Mouse (Mus musculus) kidney, embryonic 14.5 days (tissue): ENCODE measurements around the gene Mtus2. TPM values are rescaled to one million over a fixed set of nuclear protein-coding genes. Genes with fewer than 3 reads are reported as not detected.

Source experiments
- ATAC-seq: fragments of 200-750 bp; cut with Nextera tagmentation; 2 replicates; pipeline ENCODE4 v1.8.0; 2017; ENCODE audit warnings: moderate number of reproducible peaks, mild to moderate bottlenecking, moderate TSS enrichment, moderate library complexity; ENCODE audit not compliant: low FRiP score, low TSS enrichment
- H3K27ac ChIP-seq: fragments of 300-500 bp; sonication (generic); 2 replicates; pipeline ENCODE4 v1.5.1; 2014; ENCODE audit warnings: low read depth, mild to moderate bottlenecking, low read length, moderate library complexity, mixed read lengths
- H3K27me3 ChIP-seq: fragments of 300-500 bp; sonication (generic); 2 replicates; pipeline ENCODE4 v1.6.1; 2014; ENCODE audit warnings: mild to moderate bottlenecking, low read length; ENCODE audit not compliant: control insufficient read depth, insufficient read depth
- H3K36me3 ChIP-seq: fragments of 300-500 bp; sonication (generic); 2 replicates; pipeline ENCODE4 v1.6.1; 2014; ENCODE audit warnings: low read length, mixed read lengths; ENCODE audit not compliant: control insufficient read depth, insufficient read depth
- H3K4me1 ChIP-seq: fragments of 300-500 bp; sonication (generic); 2 replicates; pipeline ENCODE4 v1.6.1; 2014; ENCODE audit warnings: low read length, mixed read lengths; ENCODE audit not compliant: control insufficient read depth, insufficient read depth
- H3K4me2 ChIP-seq: fragments of 300-500 bp; sonication (generic); replicated peaks from 2 replicates; pipeline ENCODE4 v1.6.1; 2014; ENCODE audit warnings: low read depth, mild to moderate bottlenecking, low read length
- H3K4me3 ChIP-seq: fragments of 300-500 bp; sonication (generic); 2 replicates; pipeline ENCODE4 v1.5.1; 2014; ENCODE audit warnings: mild to moderate bottlenecking, low read length
- H3K9ac ChIP-seq: fragments of 300-500 bp; sonication (generic); 2 replicates; pipeline ENCODE4 v1.6.1; 2014; ENCODE audit warnings: low read depth, mild to moderate bottlenecking, low read length, moderate library complexity
- H3K9me3 ChIP-seq: fragments of 300-500 bp; sonication (generic); 2 replicates; pipeline ENCODE4 v1.6.1; 2016; ENCODE audit warnings: low read length; ENCODE audit not compliant: control insufficient read depth
- WGBS: fragments of 180-500 bp; shearing (Covaris S2); extraction: QIAGEN DNeasy Blood & Tissue Kit; methylation state at CpG from one replicate; pipeline ENCODE4 v1.1.7; 2014; 5-methylcytosine and 5-hydroxymethylcytosine counted together
- polyA plus RNA-seq: library from polyadenylated mRNA; unstranded; fragments of >200 nt; fragmentation: Nextera tagmentation; extraction: Ambion mirVana; gene quantifications from 2 replicates; pipeline ENCODE4 v1.2.1, GENCODE M21; 2014

The Mtus2 gene
- polyA plus RNA-seq, 1 experiment from 2014 or later: 2.3 TPM

- no peaks in the 10 kb centered on the region for H3K9me3 ChIP-seq
- ATAC-seq: no peak
- H3K4me1 ChIP-seq: no peaks in the 10 kb centered on the region
- 53% methylated on average over 15 of the region's 15 CpGs for WGBS
- H3K4me3 ChIP-seq: no peak overlapping the region
- H3K9ac ChIP-seq: no peak overlapping the region
- no peak overlapping the region for H3K27ac ChIP-seq
- no peaks in the 10 kb centered on the region for H3K27me3 ChIP-seq
- H3K36me3 ChIP-seq: peaks cover 7% of the 10 kb centered on the region; the same call in 1 of the 2 replicates
- no peak overlapping the region for H3K4me2 ChIP-seq
These were observed 392.3 kb downstream of the Mtus2 start for GRCm38 (mm10) chr5:148349327-148350011.

DNA sequence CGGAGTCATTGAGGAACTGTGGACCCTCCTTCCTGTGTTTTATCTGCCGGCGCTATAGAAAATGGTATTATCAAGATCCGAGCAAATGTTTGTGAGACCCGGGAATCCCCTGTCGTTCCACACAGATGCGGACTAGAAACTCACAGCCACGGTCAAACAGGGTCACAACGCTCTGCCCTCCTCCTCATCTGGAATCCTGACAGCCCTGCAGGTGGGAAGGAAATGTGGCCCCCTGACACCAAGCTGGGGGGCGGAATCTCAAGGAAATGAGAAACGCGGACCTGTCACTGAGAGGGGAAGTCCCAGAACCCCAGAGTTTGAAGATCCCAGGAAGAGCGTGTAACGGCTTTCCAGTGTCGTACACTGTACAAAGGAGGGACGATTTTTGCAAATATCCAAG, 396.3 kb downstream of the Mtus2 start:
- H3K9ac ChIP-seq: no peak overlapping the region
- 69% methylated on average over 16 of the region's 16 CpGs for WGBS
- no peaks in the 10 kb centered on the region for H3K9me3 ChIP-seq
- H3K4me2 ChIP-seq: no peak overlapping the region
- no peak for ATAC-seq
- H3K4me1 ChIP-seq: no peaks in the 10 kb centered on the region
- H3K27ac ChIP-seq: no peak overlapping the region
- H3K27me3 ChIP-seq: no peaks in the 10 kb centered on the region
- H3K4me3 ChIP-seq: no peak overlapping the region
- H3K36me3 ChIP-seq: no peaks in the 10 kb centered on the region

GRCm38 (mm10) chr5:148354536-148354935, 397.4 kb downstream of the Mtus2 start:
- no peak overlapping the region for H3K9ac ChIP-seq
- no peak overlapping the region for H3K4me3 ChIP-seq
- H3K4me2 ChIP-seq: no peak overlapping the region
- no peaks in the 10 kb centered on the region for H3K36me3 ChIP-seq
- H3K27ac ChIP-seq: no peak overlapping the region; the same call in 1 of the 2 replicates
- no peaks in the 10 kb centered on the region for H3K27me3 ChIP-seq
- WGBS: 33% methylated on average over 8 of the region's 8 CpGs
- no peaks in the 10 kb centered on the region for H3K4me1 ChIP-seq
- no peak for ATAC-seq
- H3K9me3 ChIP-seq: no peaks in the 10 kb centered on the region

GRCm38 (mm10) chr5:148355822-148356221, 398.7 kb downstream of the Mtus2 start:
- WGBS: 91% methylated on average over 3 of the region's 3 CpGs
- H3K4me3 ChIP-seq: no peak overlapping the region

DNA sequence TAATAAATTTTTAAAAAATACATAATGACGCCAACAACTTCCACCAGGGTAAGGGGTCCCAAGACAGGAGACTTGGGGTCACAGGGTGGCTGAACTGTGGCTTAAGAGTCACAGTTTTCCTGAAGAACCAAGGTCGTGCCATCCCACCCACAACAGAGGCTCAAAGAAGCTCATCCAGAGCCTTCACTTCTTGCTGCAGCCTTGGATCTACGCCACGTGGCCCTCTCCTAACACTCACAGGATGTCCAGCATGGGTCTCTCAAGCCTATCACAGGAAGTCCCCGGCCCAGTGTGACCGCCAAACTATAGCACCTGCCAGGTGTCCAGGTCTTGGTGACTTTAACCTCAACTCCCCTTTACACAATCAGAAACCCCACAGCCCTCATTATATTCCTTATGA, 400.0 kb downstream of the Mtus2 start:
- ATAC-seq: no peak
- Histone ChIP-seq H3K4me1 (peaks cover 12% of the 10 kb centered on the region; the same call in 1 of the 2 replicates), H3K9ac (no peak overlapping the region), H3K27me3 (no peaks in the 10 kb centered on the region), H3K9me3 (no peaks in the 10 kb centered on the region), H3K4me2 (no peak overlapping the region), H3K36me3 (peaks cover under 1% of the 10 kb centered on the region; the same call in 1 of the 2 replicates), H3K4me3 (no peak overlapping the region), H3K27ac (no peak overlapping the region)
- 93% methylated on average over 6 of the region's 6 CpGs for WGBS

More at GRCm38 (mm10) chr5:148355822-148356221, 398.7 kb downstream of the Mtus2 start:
- no peaks in the 10 kb centered on the region for H3K27me3 ChIP-seq
- no peak overlapping the region for H3K27ac ChIP-seq
- no peaks in the 10 kb centered on the region for H3K9me3 ChIP-seq
- no peak overlapping the region for H3K4me2 ChIP-seq
- ATAC-seq: no peak
- no peaks in the 10 kb centered on the region for H3K36me3 ChIP-seq
- H3K4me1 ChIP-seq: no peaks in the 10 kb centered on the region
- no peak overlapping the region for H3K9ac ChIP-seq

GRCm38 (mm10) chr5:148359131-148359530, 402.0 kb downstream of the Mtus2 start:
- Histone ChIP-seq H3K27ac (no peak overlapping the region), H3K27me3 (no peaks in the 10 kb centered on the region), H3K9me3 (no peaks in the 10 kb centered on the region), H3K4me3 (no peak overlapping the region), H3K4me1 (peaks cover 15% of the 10 kb centered on the region; the same call in 1 of the 2 replicates), H3K9ac (no peak overlapping the region), H3K36me3 (peaks cover 2% of the 10 kb centered on the region; the same call in 1 of the 2 replicates), H3K4me2 (no peak overlapping the region)
- 93% methylated on average over 11 of the region's 11 CpGs for WGBS
- ATAC-seq: no peak

DNA sequence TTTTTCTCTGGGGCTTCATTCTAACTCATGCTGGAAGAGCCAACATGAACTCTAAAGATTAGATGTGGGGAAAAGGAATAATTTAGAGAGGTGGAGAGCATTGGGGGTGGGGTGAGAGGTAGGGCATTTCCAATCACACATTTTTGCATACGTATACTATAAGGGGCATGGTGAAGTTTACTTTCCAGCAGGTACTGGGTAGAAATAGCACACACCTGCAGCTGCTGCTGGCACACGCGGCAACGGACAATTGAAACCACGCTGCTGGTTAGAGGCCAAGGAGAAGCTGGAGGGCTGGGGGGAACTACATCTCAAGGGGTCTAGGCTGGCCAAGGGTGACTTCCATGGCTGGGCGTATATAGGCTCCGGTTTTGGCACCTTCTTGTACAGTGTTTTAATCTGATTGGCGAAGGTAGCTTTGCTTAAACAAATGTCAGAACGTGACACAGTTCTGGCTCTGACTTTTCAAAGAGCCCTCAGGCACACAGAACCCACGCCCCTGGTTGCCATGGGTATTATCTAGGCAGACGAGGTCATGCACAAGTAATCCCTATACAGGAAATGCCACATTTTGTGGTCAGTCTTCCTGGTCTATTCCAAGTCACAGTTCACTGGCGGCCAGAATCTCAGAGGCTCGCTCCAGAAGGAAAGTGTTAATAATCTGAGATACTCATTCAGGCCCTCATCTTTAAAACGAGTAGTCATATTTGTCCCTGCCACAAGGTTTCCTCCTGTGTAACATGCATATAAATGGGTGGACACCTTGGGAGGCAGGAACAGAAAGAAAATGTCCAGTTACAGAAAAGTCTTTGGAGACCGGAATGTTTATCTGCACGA, 404.0 kb downstream of the Mtus2 start:
- Histone ChIP-seq H3K4me1 (peaks cover 15% of the 10 kb centered on the region; the same call in 1 of the 2 replicates), H3K36me3 (peaks cover 5% of the 10 kb centered on the region; the same call in 1 of the 2 replicates), H3K9me3 (no peaks in the 10 kb centered on the region), H3K4me2 (no peak overlapping the region; the same call in 1 of the 2 replicates), H3K9ac (no peak overlapping the region), H3K27me3 (no peaks in the 10 kb centered on the region), H3K27ac (peak overlapping the region; percentile 59; the same call in 1 of the 2 replicates), H3K4me3 (no peak overlapping the region)
- ATAC-seq: peak; percentile 65; the same call in 1 of the 2 replicates
- WGBS: 62% methylated on average over 16 of the region's 16 CpGs

- Histone ChIP-seq H3K4me2 (no peak overlapping the region), H3K9ac (no peak overlapping the region), H3K27ac (peak overlapping the region; percentile 59; the same call in 1 of the 2 replicates), H3K4me3 (no peak overlapping the region), H3K9me3 (no peaks in the 10 kb centered on the region), H3K4me1 (peaks cover 15% of the 10 kb centered on the region; the same call in 1 of the 2 replicates), H3K36me3 (peaks cover 5% of the 10 kb centered on the region; the same call in 1 of the 2 replicates), H3K27me3 (no peaks in the 10 kb centered on the region)
- WGBS: 38% methylated on average over 3 of the region's 3 CpGs
- no peak for ATAC-seq
These were observed 404.6 kb downstream of the Mtus2 start for GRCm38 (mm10) chr5:148361759-148362010.

DNA sequence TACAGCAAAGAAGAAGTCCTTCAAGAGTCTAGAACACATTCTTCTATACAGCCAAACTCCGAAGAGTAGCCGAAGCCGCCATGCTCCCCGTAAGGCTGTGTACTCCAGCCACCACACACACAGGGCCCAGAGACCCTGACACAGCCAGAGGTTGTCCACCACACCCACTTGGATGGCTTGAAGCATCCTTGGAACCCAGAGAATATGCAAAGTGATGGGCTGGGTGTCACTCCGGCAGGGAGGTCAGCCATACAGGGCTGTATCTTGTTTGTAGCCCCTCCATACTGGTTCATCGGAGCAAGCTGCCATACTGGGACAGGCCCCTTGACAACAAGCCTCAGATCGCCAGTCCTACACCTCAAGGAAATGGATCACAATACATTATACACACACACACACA, 405.2 kb downstream of the Mtus2 start:
- ATAC-seq: no peak
- Histone ChIP-seq H3K4me2 (no peak overlapping the region), H3K9me3 (no peaks in the 10 kb centered on the region), H3K9ac (no peak overlapping the region), H3K27me3 (no peaks in the 10 kb centered on the region), H3K27ac (peak overlapping the region; percentile 59; the same call in 1 of the 2 replicates), H3K36me3 (peaks cover 5% of the 10 kb centered on the region; the same call in 1 of the 2 replicates), H3K4me1 (peaks cover 15% of the 10 kb centered on the region; the same call in 1 of the 2 replicates), H3K4me3 (no peak overlapping the region)
- 98% methylated on average over 7 of the region's 7 CpGs for WGBS
